Mouse (Mus musculus): ENCODE results near the gene Mrgprd.

DNA sequence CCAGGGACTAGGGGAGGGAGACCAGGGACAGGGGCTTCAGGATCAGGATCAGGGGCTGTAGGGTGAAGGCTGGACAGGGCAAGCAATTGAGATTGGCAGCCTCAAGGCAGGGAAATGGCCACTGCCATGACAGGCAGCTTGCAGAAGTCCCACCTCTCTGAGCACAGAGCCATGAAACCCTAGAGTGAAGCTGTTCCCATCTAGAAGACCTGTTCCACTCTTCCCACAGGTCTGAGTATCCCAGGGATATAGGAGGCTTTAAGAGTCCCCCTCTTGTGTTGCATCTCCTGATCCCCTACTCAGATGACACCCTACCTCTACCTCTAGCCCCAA lies 13.7 kb upstream of the Mrgprd start:
- TF ChIP-seq CTCF (IDR thresholded peaks at IDR 0.05) (no peak), EP300 (IDR thresholded peaks at IDR 0.05) (no peak)
